Mouse (Mus musculus) gastrocnemius, postnatal 14 days (tissue): ENCODE results near the gene Ccnd3. TPM values are rescaled to one million over a fixed set of nuclear protein-coding genes. Genes with fewer than 3 reads are reported as not detected.

Experiments used
- DNase-seq: peaks from one replicate; pipeline ENCODE4 v3.0.0; 2021; ENCODE audit warnings: mixed read lengths
- intact Hi-C: fragments of 180-260 bp; cut with DNase I; formaldehyde crosslinking; loops from one replicate; pipeline ENCODE4 v1.15.1; 2025; ENCODE audit warnings: low total_unique reads
- total RNA-seq, 2 experiments: library from RNA; stranded (reverse); gene quantifications; 2 replicates each; pipeline ENCODE4 v1.2.3; 2021

Gene Ccnd3
- total RNA-seq, 2 experiments from 2014 or later, result 57.0 to 63.3 TPM

DNA sequence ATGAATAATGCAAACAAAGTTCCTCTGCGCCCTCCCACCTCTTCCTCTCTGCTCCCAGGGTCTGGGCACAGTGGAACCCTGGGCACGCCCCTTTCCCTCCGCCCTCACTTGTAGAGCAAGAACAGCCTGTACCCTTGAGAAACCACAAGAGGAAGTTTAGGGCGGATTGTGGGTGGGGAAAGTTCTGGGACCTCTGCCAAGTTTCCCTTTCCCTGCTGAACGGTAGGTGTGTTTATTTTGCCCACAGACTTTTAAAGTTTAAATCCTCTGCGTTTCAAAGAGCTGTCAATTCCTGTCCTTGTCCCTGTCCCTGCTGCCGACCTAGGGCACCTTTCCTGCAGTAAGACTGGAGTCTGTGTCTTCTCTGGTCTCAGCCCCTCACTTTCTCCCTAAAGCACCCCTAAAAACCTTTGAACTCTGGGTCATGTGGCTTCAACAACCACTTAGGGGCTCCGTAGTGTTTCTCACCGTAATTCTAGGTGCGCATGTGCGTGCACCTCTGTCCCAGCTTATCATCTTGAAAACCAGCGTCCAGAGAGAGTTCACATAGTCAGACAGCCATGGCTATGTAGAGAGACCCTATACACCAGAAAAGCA lies 3.3 kb downstream of the Ccnd3 start:
- intact Hi-C loops, result no loop called here

DNA sequence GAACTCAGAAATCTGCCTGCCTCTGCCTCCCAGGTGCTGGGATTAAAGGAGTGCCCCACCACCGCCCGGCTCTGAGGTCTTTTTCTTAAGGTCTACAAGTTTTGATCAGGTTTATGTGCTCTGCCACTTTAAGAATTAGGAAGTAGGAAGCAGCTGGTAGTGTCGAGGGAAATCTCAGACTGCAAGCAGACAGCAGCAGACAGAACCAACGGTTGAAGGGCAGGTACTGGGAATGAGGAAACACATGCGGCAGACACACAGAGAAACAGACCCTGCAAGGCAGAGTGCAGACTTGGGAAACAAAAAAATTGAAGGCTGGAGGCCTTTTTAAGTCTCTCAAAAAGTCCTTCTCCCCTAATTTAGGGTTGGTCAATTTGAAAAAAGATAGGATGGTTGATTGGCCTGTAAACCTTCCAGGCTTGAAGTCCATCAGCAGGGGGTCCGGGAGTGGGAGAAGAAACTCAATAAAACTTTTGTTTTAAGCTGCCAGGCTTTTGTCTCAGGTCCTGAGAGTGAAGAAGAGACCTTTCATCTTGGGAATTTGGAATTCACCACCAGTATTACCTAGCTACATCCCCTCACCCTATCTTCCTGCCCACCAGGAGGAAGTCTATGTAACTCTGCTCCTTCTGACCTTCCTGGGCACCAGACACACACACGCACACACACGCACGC lies 4.3 kb downstream of the Ccnd3 start:
- intact Hi-C loops, result no loop called here
- no peak for DNase-seq

More for the DNA sequence above, 3.3 kb downstream of the Ccnd3 start:
- peak; percentile 89 for DNase-seq

DNA sequence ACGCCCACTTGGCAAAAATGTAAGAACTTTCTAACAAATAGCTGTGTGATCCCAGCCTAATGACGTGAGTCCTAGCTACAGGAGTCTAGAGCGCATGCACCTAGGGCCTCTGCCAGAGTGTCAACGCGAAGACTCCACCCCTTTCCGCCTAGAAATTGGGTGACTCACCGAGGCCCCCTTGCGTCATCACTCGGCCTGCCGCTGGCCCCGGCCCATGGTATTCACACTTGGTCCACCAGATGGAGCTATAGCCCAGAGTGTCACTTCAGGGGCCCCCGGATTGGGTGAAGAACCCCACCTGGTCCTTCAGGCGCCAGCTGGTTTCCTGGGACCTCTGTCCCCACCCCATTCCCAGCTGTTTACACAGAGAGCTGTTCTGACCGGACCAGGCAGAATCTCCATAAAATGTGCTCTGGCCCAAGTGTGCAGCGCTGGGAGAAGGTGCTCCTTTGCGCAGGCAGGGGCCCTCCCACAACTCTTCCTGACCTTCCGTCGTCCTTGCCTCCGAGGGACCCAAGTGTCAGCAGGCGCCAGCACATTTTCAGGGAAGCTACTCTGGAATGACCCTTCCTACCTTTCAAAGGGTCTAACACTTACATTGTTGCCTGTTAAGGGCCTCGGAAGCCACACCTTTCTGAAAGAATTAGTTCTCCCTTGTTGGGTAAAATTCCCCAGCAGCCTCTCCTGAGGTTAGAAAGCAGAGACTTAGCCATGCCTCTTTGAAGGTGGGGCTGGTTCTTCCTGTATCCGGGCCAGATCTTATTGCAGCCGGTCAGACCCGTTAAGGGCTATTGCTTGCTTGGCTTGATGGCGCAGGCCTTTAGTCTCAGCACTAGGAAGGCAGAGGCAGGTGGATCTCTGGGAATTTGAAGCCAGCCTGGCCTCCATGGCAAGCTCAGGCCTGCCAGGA lies 6.5 kb downstream of the Ccnd3 start:
- intact Hi-C loops, result loop anchor here (5.0 to 10.0 kb wide), 2 partner anchors 91 to 163 kb away; no protein-coding TSS in a partner anchor

DNA sequence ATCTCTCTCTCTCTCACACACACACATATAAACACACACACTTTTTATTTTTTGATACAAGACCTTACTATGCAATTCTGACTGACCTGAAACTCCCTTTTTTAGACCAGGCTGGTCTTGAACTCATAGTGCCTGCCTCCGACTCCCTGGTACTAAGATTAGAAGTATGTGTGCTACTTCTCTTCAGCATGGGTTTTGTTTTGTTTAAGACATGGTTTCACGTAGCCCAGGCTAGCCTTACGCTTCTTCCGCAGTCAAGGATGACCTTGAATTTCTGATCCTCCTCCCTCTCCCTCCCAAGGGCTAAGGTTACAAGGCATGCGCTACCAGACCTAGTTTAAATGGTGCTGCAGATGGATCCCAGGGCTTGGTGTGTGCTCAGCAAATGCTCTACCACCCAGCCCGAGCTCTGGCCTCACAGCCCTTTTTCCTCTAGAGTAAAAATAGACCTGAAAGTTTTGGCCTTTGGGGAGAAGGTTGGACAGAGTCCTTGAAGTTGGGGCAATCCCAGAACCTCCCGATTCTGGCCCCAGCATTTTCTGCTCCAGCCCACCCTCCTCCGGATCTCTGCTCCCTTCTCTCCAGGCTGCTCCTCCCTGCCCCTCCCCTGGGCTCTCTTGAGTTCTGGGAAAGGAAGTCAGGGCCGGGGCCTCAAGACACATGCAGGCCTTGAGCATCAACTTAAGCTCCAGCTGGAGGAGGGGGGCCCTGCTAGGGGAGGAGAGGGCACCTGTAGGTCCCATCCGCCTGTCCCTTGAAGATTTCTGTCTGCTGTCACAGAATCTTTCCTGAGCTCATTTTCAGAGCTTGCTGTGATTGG lies 8.3 kb downstream of the Ccnd3 start:
- intact Hi-C loops, result loop anchor here (5.0 to 10.0 kb wide), 2 partner anchors 89 to 162 kb away; no protein-coding TSS in a partner anchor
- DNase-seq, result peak; percentile 63

More for the DNA sequence above, 6.5 kb downstream of the Ccnd3 start:
- DNase-seq, result peak; percentile 97

DNA sequence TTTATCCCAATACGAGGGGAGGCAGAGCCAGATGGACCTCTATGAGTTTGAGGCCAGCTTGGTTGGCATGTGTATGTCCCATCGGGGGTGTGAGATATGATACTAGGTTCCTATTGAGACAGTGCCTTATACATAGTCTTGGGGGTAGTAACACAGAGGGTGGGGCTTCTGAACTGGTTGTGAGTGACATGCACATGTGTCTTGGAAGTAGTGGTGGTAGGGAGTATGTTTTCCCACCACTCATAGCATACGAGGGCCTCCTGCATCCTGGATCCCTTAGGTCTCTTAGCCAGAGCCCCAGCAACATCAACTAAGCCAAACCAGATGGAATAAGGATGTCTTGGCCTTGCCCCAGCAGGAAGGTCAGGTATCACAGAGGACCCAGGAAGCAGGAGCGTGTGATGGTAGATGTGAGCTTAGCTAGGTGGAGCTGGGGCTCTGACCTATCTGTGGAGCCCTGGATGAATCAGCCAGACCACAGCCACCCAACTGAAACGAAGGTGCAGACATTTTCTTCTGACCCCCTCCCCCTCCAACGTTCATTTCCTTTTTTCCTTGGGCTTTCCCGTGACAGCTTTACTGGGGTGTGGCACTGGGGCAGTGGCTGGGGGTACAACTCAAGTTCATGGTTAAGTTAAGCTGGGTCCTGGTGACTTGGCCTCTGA lies 10.5 kb downstream of the Ccnd3 start:
- no peak for DNase-seq

DNA sequence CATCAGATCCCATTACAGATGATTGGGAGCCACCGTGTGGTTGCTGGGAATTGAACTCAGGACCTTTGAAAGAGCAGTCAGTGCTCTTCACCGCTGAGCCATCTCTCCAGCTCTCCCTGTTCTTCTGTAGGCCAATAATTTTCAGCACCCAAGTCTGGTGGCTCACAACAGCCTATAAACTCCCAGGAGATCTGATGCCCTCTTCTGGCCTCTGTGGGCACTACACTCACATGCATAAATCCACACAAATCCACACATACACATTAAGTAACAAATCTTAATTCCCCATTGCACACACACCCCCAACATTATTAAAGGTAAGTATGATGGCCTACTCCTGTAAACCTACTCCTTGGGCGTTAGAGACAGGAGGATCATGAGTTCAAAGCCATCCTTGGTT lies 11.4 kb downstream of the Ccnd3 start:
- DNase-seq, result no peak
- intact Hi-C loops, result loop anchor here (10.0 kb wide), 1 partner anchor 159 kb away; no protein-coding TSS in a partner anchor

More for the DNA sequence above, 10.5 kb downstream of the Ccnd3 start:
- intact Hi-C loops, result loop anchor here (10.0 kb wide), 1 partner anchor 159 kb away; no protein-coding TSS in a partner anchor

DNA sequence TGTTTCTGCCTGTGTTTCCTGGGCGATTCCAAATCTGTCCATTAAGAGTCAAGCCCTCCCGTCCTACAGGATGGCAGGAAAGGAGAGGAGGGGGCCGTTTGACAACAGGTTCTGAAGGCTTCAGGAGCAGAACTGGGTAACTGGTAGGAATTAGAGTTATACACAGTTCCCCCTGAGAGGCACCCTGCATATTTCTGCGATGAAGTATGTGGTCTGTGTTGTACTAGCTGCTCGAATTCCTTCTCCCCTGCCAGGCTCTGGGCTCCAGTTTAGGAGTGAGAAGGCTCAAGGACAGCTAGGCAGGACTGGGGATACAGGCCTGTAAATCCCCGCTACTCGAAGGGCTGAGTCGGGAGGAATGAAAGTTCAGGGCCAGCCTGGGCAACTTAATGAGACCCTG lies 13.4 kb downstream of the Ccnd3 start:
- DNase-seq, result peak; percentile 58
- intact Hi-C loops, result loop anchor here (10.0 kb wide), 1 partner anchor 157 kb away; no protein-coding TSS in a partner anchor

DNA sequence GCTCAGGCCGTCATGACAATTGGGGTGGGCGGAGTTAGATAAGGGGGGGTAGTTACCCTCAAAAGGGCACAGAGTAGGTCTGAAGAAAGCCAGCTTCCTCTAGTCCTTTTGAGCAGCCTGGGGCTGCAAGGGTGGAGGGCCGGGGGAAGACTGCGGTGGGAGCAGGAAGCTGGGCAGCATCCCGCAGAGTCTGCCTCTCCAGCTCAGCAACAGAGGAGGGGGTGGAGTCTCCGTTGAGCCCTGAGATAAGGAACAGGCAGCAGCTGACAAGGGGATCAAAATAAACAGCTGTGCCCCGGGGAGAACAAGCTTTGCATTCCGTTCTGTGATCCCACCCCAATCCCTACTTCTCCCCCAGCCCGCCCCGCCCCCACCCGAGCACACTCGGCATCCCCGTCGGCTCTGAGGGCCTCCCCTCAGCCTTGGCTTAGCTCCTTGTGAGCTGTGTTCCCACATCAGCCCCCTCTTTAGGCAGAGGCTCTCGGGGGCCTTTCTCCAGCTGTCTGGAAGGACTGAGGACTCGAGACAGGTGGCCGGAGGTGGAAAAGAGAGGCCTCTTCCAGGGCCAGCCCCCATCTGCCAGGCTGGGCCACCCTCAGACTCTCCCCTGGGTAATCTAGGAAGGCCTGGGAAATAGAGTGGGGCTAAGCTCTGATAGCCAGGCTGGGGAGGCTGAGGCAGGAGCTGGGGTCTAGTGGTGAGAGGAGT lies 16.9 kb downstream of the Ccnd3 start:
- intact Hi-C loops, result no loop called here
- peak; percentile 66 for DNase-seq

DNA sequence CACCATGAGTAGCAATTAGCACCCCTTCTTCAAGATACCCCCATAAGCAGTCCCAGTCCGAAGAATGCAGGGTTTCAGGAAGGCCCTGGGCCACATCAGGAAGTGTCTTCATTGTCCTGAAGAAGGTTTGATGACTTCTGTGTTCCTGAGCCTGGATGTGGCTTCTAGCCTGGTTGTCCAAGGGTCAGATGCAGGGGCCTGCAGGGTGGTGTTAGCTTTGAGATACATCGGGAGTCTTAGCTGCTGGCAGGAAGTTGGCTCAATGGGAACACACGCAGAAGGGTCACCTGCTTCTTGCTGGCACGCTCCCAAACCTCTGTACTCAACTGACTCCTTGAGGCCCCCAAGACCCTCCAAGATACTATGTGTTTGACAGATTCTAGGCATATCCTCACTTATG lies 17.7 kb downstream of the Ccnd3 start:
- intact Hi-C loops, result no loop called here
- no peak for DNase-seq

DNA sequence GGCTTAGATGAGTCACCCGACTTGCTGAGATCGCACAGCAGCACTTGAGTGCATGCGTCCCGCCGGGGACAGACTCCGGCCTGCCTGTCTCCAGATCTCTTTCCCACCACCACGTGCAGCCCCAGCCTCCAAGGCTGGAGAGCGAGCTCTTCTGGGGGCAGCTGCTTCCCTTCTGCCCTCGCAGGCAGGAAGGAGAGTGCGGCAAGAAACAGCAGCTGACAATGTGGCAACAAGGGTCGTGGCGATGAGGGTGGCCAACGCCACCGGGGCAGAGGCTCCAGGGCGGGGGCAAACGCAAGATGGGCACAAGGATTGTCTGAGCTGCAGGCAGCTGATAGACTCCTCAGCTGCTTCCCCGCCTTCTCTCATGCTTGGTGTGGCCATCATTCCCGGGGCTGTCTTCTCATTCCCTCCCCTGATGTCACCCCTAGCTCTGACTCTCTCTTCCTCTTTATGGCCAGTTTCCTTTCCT lies 18.4 kb downstream of the Ccnd3 start:
- peak; percentile 70 for DNase-seq
- intact Hi-C loops, result no loop called here

DNA sequence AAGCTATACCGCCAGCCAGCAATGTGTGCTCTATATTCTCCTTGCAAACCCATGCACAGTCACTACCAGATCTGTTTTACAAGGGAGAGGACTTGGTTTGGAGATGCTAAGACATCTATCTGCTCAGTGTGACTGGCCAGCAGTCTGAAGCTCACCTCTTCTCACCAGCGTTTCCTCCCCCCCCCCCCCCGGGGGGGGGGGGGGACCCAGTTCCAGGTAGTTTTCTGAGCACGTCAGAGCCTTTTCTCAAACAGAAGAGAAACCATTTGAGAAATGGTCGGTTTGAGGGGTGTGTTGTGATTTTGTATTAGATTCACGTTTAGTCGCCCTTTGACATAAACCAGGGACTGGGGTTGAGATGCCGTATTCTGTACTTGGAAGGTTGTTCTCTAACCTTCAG lies 19.2 kb downstream of the Ccnd3 start:
- DNase-seq, result no peak
- intact Hi-C loops, result no loop called here

DNA sequence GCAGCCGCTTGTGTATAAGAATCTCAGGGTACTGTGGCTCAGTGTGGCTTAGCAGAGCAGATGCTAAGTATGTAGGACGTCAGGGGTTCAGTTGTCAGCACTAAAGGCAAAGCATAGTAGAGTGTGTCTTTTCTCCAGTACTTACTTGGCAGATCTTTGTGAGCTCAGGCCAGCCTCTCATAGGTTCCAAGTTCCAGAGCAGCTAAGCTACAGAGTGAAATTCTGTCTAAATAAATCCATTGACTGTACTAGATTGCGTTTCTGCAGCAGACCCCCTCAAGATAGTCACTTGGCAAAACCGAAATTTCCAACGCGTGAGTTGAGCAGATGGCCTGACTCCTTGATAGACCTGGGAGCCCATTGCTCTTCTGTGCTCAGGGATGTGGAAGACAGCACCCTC lies 20.1 kb downstream of the Ccnd3 start:
- DNase-seq, result no peak
- intact Hi-C loops, result no loop called here

DNA sequence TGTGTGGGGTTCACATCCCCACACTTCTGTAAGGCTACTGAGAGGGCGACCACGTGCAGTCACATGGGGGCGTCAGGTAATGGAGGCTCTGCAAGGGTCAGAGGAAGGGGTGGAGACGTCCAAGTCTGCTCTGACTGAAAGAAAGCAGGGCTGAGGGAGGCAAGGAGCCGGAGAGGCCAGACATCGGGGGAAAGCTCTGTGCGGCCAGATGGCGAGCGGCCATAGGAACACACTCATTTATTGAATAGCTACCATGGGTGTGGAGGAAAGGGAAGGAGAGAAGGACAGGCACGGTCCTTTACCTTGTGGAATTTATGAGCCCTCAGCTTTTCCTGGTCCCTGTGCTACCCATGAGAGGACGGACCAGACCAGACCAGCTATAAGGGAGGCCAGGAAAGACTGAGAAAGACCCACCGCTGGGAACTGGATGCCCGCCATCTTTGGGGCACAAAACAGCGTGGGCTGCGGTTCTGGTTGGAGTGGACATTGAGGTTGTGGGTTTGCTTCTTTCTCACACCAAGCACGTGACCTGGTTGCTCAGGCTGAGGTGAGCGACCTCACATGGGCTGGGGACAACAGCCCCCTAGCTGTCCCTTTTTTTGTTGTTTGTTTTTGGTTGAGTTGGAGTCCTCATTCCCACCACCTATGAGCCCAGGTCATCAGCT lies 22.1 kb downstream of the Ccnd3 start:
- intact Hi-C loops, result no loop called here
- peak; percentile 60 for DNase-seq

DNA sequence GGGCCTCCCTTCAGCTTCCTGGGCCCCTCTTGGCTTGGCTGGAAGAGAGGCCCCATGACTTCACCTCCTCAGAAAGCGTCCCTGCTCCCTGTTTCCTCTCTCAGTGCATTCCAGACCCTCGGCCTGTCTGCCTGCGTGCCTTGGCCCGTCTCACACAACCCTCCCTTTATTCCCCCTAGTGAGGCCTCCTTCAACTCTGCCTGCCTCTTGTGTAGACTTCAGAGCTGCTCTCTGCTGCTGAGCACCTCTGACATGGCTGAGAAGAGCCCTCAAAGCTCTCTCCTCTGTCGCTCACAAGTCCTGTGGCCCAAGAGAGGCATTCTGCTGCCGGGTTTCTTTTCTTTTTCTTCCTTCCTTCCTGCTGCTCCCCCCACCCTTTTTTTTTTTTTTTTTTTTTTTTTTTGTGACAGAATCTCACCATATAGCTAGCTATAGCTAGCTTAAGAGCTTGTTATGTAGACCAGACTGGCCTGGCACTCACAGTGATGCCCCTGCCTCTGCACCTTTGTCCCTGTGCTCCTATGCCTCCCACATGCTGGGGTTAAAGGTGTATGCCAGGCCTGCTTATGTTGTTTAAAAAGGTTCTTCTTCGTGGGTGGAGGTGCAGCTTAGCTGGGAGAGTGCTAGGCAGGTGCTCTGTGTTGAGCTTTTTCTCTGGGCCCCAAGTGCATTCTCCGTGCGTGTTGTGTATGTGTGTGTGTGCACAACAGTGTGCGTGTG lies 22.9 kb downstream of the Ccnd3 start:
- peak; percentile 34 for DNase-seq
- intact Hi-C loops, result no loop called here

DNA sequence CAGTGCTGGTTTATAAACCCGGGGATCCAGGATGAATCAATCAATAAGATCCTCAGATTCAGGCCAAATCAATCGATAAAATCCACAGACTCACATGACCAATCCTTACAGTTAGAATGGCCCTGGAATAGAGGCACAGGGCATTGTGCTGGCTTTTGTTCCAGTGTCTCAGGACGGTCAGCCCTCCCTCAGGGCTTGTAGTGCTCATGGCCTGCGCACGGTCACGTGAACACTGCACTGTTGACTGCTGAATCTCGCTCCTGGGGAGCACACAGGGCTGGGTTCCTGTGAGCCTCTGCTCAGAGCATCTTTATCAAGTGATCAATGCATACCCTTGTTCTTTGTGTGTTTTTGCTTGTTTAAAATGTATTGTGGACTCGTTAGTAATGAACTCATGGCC lies 24.1 kb downstream of the Ccnd3 start:
- no peak for DNase-seq
- intact Hi-C loops, result no loop called here

DNA sequence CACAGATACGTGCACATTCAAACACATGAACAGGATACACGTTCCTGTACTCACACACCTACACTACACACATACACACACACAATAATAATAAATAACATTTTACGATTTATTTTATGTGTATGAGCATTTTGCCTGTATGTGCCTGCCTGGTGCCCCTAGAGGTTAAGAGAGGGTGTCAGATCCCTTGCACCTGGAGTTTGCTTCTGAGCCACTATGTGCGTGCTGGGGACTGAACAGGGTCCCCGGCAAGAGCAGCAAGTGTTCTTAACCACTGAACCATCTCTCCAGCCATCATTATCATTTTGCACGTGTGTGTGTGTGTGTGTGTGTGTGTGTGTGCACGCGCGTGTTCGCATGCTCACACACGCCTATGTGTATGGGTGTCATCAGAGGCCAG lies 24.7 kb downstream of the Ccnd3 start:
- DNase-seq, result no peak
- intact Hi-C loops, result no loop called here

DNA sequence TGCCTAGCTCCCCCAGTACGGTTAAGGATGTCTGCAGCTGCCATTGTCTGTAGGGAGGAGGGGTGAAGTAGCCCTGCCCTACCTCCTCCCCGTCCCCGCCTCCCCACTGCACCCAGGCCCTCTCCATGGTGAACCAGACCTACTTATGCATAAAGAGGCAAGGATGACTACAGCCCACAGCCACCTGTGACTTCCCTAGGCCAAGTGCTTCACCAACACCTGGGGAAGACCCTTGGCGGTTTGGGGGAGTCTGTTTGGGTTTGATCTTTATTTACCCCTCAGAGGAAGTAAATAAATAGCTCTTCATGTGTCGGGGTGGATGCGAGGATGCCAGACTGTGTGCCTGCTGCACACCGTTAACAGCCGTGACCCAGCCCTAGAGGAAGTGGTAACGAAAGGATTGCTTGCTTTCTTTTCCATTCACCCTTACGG lies 26.6 kb downstream of the Ccnd3 start:
- no peak for DNase-seq
- intact Hi-C loops, result no loop called here
